Mouse (Mus musculus): ENCODE results near the gene Med15.
"Not testable (repeated sequence)": the region's sequence is repeated elsewhere in the genome, so short reads cannot be mapped to it uniquely, and the experiment has no call there.

Med15 gene

DNA sequence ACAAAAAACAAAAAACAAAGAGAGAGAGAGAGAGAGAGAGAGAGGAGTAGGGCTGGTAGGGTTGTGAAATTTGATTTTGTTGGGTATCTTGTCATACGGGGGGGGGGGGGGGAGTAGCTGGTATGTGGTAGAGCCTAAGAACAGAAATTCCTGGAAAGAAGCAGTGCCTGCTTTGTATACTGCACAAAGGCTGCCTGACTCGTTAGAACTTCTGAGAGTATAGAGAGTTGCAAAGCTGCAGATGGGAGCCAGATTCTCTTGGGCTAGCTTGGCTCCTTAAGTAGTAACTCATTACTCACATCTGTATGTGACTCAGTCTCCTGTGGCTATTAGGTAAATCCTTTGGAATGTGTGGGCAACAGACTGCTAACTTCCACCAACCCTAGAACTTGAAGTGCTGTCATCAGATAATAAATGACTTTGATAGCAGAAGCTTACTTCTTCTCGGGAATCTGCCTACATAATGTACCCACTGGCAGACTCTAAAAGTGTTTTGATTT is at the start of gene Med15:
TSS of gene Med15 (minus strand) at position 51 of the 500 bp plus-strand sequence.
- DNase-seq = no peak

DNA sequence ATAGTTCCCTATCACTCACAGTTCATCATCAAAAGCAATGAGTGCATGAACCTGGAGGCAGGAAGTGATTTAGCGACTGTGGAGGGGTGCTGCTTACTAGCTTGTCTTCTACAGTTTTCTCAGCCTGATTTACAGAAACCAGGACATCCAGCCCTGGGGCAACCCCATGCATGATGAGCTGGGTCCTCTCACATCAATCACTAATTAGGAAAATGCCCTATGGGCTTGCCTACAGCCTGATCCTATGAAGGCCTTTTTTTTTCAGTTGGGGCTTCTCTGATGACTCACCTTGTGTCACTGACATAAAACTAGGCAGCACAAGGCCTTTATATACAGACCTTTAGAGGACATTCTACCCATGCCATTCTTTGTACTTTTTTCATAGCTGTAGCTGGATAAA is 47.0 kb upstream of the Med15 start:
- DNase-seq = no peak

- DNase-seq = no peak
Measured at GRCm38 (mm10) chr16:17778223-17778622, 45.5 kb upstream of the Med15 start.

DNA sequence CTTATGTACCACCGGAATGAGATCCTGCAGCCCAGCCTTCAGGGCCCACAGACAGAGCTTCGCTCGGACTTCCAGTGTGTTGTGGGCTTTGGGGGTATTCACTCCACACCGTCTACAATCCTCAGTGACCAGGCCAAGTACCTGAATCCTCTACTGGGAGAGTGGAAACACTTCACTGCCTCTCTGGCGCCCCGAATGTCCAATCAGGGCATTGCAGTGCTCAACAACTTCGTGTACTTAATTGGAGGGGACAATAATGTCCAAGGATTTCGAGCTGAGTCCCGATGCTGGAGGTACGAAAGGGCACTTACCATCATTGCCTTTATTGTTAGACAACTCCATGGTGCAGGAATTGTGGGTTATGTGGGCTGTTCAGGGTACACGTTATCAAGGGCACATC is 44.1 kb upstream of the Med15 start:
- peak; percentile 58 for DNase-seq

- DNase-seq = no peak
Measured at GRCm38 (mm10) chr16:17771117-17771865, 38.6 kb upstream of the Med15 start.

DNA sequence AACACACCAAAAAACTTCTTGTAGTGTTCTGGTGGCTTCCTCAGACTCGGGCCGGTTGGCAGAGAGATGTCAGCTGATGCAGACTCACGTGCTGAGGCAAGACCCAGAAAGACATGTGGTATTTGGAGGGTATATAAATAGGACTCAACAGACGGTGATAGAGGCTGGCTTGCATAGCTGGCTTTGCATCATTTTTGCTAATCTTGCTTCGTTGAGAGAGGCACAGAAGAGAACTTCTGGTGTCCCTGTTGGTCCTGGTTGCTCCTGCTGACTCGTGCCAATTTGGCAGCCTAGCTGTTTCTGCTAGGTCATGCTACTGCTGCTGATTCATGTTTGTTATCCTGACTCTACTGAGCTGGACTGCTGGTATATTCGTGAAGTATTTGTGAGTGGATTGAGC is 36.1 kb upstream of the Med15 start:
- no peak for DNase-seq

GRCm38 (mm10) chr16:17764108-17764511 is 31.4 kb upstream of the Med15 start:
- no peak for DNase-seq

DNA sequence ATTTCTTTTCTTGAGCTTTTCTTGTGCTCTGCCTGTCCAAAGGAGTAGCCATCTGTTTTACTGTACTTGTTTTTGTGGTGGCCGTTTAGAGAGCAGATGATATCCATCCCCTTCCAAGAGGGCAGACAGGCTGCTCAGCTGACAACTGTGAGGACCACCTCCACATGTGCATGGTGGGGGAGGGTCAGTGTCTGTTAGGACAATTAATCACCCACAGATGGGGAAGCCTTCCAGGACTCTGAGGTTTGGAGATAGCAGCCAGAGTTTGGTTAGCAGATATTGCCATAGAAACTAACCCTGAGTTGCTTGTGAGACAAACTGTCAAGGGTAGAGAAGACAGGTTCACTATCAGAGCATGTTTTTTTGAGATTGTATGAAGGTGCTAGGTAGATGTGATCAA is 28.4 kb upstream of the Med15 start:
- DNase-seq = no peak

DNA sequence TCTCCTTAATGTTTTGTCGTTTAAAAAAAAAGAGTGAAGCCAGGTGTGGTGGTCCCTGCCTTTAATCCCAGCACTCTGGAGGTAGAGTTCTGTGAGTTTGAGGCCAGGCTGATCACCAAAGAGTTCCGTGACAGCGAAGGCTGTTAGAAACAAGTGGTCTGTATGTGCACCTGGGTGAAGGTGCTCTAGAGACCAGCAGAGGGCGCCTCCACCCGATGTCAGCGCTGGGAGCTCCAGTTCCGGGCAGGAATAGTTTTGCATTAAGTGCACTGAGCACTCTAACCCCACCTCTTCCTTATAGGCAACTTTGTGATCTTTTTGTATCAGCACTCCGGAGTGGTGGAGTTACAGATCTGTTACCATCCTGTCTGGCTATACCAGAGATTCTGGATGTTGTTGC is 28.0 kb upstream of the Med15 start:
- DNase-seq = peak; percentile 50

DNA sequence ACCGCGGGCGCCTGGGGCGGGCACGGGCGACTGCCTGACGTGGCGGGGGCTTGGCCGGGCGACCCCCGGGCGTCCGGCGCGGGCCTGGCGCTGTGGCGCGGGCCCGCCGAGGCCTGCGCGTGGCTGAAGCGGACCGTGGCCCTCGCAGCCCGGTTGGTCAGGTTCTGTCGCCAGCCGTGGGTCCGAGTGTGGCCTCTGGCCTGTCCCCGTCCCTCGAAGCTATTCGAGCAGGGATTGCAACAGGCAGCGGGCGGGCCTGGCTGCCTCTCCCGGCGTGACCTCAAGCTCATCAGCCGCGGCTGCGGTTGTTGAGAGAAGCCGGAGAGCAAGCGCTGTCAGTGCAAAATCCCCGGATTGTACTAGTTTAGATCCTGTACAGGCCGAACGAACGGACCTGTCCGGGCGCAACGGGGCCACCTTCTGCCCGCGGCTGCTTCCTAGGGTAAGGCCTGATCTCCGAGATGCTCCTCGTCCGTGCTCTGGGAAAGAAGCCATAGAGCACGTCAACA is 27.2 kb upstream of the Med15 start:
- DNase-seq = peak; percentile 38

DNA sequence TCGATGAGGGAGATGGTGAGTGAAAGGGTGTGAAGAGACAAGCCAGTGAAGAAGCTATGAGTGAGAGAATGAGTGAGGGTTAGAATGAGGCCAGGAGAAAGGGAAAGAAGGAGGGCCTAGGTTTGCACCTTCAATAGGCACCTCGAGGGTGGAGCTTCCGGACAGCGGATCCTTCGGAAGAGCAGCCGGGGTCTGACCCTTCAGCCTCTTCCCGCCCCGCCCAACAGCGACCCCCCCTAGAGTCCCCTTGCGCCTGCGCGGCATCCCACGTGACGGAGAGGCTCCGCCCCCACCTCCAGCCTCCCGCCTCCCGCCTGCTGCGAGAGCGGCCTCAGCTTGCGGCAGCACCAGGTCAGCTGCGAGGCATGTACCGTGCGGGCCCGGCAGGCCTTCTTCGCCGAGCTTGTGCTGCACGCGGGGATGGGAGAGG is 26.7 kb upstream of the Med15 start, which contains the start of gene Klhl22:
TSS of gene Klhl22 (plus strand) at position 275 of the 430 bp plus-strand sequence.
- peak; percentile 96 for DNase-seq

DNA sequence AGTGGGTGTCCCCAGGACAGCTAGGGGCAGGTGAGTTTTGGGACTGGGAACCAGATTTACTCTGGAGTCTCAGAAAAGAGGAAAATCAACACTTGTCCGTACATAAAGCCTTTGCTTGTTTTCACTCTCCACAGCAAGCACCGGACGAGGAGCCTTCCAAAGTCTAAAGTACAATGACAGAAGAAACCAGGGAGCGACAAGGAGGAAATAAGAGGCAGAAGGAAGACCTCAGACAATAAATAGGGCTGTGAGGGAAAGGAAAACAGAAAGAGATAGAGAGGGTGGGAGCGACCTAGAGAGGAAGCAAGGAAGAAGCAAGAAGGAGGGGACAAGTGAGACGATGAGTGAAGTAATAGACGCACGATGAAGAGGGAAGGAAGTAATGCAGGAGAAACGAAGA is 26.2 kb upstream of the Med15 start:
- no peak for DNase-seq

DNA sequence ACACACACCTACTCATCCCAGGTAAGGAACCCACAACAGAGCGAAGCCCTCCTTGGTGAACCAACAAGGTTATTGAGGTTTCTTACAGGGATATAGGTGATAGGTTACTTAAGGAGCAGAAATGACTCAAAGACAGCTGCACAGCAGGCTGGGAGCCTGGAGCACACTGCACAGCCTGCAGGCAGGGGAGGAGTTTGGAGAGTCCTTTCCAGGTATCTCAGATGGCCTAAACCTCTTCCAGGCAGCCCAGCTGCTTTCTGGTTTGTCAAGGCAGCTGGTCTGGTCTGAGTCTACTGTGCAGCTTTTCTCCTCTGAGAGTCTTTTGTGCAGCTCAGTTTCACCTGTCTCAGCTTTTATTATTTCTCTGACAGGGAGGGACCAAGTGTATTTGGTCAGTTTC is 25.1 kb upstream of the Med15 start:
- DNase-seq = no peak

DNA sequence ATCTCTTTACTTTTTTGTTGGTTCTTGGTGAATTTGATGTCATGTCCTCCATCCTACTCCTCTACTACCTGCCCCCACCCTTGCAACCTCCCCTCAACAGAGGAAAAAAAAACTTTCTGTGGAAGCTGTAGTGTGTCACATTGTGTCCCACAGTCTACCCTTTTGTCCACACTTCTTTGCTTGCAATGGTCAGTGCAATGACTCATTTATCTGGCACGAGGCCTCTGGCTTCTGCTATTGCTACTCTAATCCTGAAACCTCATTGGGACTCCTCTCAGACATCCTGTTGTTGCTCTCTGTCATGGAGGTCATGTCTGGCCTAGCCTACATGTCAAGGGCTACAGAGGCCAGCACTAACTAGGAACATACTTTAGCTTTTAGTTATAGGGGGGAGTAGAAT is 21.0 kb upstream of the Med15 start:
- no peak for DNase-seq

DNA sequence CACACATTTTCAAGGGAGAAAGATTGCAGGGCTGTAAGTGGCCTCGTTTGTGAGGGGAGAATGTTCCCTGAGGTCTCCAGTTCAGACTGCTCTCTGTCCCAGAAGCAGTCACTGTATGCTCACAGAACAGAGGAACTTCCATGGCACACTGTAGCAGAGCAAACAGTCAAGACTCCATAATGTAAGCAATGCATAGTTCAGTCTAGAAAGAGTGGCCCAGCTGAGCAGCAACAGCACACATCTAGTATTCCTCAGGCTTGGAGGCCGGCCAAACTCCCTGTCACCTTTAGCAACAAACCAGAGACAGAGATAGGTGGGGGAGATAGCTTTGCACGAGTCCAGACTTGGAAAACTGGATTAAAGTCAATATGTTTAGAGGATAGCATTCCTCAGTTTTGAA is 20.3 kb upstream of the Med15 start:
- DNase-seq = no peak

DNA sequence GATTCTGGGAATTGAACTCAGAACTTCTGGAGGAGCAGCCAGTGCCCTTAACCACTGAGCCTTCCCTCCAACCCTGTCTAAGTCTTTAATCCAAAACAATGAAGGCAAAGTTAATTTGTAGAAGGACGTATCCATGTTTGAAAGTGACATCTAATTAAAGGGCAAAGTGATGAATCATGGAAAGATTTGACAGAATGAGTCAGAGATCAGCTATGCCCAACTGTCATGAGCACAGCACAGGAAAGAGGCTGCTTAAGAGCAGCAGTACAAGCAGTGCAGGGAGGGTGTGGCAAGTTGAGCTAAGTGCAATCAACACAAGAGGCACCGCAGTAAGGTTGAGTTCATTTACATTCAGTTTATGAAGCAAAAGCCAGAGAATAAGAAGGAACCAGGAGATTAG is 12.4 kb upstream of the Med15 start:
- no peak for DNase-seq

GRCm38 (mm10) chr16:17744536-17744935 is 11.8 kb upstream of the Med15 start:
- DNase-seq = no peak

DNA sequence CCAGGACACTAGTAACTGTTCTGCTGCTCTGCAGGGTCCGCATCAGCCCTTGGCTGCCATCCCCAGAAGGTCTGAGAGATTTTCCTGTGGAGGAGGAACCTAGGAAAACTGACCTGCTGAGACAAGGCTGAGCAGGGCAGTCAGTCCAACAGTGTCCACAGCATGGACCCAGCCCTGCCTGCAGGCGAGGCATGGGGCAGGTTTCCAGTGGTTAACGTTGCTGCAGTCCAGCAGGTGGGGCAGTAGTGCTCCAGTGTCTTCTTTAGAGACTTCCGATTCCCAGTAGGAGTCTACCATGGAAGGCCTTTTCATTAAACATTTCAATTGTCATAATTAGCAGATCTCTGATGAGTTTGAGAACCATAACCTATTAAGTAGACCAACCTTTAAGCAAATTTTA is 10.6 kb upstream of the Med15 start:
- no peak for DNase-seq

DNA sequence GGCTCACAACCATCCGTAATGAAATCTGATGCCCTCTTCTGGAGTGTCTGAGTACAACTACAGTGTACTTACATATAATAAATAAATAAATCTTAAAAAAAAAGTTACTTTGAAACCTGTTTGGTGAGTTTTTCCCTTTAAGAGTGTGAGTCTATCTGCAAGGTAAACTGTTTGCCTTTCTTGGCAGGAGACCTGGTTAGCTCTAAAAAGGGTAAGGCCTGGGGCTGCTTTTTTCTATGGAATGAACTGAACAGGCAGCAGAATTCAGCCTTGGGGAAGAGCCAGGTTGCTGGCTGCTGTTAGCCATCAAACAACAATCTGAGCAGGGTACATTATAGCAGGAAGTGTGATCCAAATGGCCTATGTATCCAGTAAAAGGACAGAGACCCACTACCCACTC is 10.1 kb upstream of the Med15 start:
- no peak for DNase-seq

DNA sequence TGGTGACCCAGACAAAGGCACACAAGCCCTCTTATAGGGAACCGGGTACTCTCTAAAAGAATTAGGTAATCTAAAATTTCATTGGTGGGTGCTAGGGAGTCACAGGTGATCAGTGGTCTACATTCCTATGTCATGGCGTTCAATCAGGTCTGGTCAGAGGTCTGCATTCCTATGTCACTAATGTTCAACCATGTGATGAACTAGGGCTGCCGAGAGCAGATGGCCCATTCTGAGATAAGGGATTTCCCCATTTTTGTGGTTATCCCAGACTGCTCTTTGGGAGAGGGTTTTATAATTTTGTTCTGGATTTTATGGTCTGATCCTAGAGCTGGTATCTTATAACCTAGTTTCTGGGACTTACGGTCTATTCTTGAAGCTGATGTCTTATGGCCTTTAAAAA is 7.4 kb upstream of the Med15 start:
- no peak for DNase-seq

GRCm38 (mm10) chr16:17736156-17736555 is 3.5 kb upstream of the Med15 start:
- DNase-seq = no peak

GRCm38 (mm10) chr16:17734872-17735271 is 2.2 kb upstream of the Med15 start:
- not testable (repeated sequence) for DNase-seq

DNA sequence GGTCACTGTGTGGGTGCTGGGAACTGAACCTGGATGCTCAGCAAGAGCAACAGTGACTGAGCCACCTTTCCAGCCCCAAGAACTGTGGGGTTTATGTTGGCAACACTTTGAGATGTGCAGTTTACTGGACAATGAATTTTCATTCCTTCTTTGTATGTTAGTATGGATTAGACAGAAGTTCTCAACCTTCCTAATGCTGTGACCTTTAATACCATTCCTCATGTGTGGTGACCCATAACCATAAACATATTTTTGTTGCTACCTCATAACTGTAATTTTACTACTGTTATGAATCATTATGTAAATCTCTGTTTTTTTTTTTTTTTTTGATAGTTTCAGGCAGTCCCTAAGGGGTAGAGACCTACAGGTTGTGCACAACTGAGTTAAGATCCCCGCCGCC is 955 bp upstream of the Med15 start:
- no peak for DNase-seq

- no peak for DNase-seq
Measured at GRCm38 (mm10) chr16:17732431-17732830, 260 bp downstream of the Med15 start.

DNA sequence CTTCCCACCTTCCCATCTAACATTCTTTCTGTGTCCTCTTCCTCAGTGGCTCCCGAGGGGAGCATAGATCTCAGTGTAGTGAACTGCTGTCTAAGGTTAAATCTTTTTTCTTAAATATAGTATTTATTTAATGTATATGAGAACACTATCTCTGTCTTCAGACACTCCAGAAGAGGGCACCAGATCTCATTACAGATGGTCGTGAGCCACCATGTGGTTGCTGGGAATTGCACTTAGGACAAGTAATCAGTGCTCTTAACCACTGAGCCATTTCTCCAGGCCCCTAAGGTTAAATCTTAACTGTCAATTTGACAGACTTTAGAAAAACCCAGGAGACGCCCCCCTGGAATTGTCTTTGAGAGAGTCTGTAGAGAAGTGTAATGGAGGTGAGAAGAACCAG is 670 bp downstream of the Med15 start:
- DNase-seq = no peak

All from right cerebral cortex, postnatal 4 days (tissue).